Mouse (Mus musculus) liver, adult 2 months (tissue): ENCODE results near the gene Prkcg.

Source experiments
- CTCF ChIP-seq: fragments of 200-500 bp; IDR thresholded peaks from 2 replicates; pipeline ENCODE4 v1.5.1; 2011; ENCODE audit warnings: low read depth, low read length, control low read depth
- POLR2A ChIP-seq: fragments of 200-500 bp; IDR thresholded peaks from 2 replicates; pipeline ENCODE4 v1.6.1; 2011; ENCODE audit warnings: low read length, control low read depth; ENCODE audit not compliant: insufficient read depth; ENCODE audit errors: extremely low read depth

- TF ChIP-seq CTCF (no peak), POLR2A (no peak)
Observed at GRCm38 (mm10) chr7:3373754-3374153, 84.8 kb downstream of the Prkcg start.
